Mouse (Mus musculus) cerebellum, adult 2 months (tissue): ENCODE results near the gene Irgm1.

Experiments
- CTCF ChIP-seq: fragments of 200-500 bp; IDR thresholded peaks from 2 replicates; pipeline ENCODE4 v1.5.1; 2011; ENCODE audit warnings: low read depth, mild to moderate bottlenecking, control low read depth, low read length, moderate library complexity, borderline replicate concordance; ENCODE audit not compliant: insufficient read depth
- POLR2A ChIP-seq: fragments of 200-500 bp; IDR thresholded peaks from 2 replicates; pipeline ENCODE4 v1.6.1; 2011; ENCODE audit warnings: low read length, control low read depth, borderline replicate concordance; ENCODE audit not compliant: insufficient read depth

- TF ChIP-seq CTCF (no peak), POLR2A (no peak)
Measured at GRCm38 (mm10) chr11:48830279-48830678, 41.2 kb downstream of the Irgm1 start.
